Mouse (Mus musculus) layer of hippocampus, adult 11-12 months (tissue): ENCODE results near the gene Cbfa2t3.

Experiments used
- DNase-seq: peaks from one replicate; pipeline ENCODE4 v3.0.0; 2022; ENCODE audit warnings: low spot score

Cbfa2t3 gene

GRCm38 (mm10) chr8:122689315-122689714, 9.6 kb downstream of the Cbfa2t3 start:
- DNase-seq, result no peak

- no peak for DNase-seq
Measured at GRCm38 (mm10) chr8:122686879-122687278, 12.0 kb downstream of the Cbfa2t3 start.

GRCm38 (mm10) chr8:122685097-122685861, 13.6 kb downstream of the Cbfa2t3 start:
- DNase-seq, result no peak

- DNase-seq, result no peak
Measured at GRCm38 (mm10) chr8:122682820-122683219, 16.1 kb downstream of the Cbfa2t3 start.

GRCm38 (mm10) chr8:122680171-122680570, 18.7 kb downstream of the Cbfa2t3 start:
- DNase-seq, result no peak

- DNase-seq, result no peak
Measured at GRCm38 (mm10) chr8:122679325-122679920, 19.5 kb downstream of the Cbfa2t3 start.

GRCm38 (mm10) chr8:122678896-122679210, 20.1 kb downstream of the Cbfa2t3 start:
- no peak for DNase-seq

GRCm38 (mm10) chr8:122678061-122678895, 20.6 kb downstream of the Cbfa2t3 start:
- DNase-seq, result peak; percentile 77

GRCm38 (mm10) chr8:122677481-122678021, 21.4 kb downstream of the Cbfa2t3 start:
- no peak for DNase-seq

GRCm38 (mm10) chr8:122676621-122677480, 22.1 kb downstream of the Cbfa2t3 start:
- peak; percentile 82 for DNase-seq

- no peak for DNase-seq
Measured at GRCm38 (mm10) chr8:122675596-122676420, 23.1 kb downstream of the Cbfa2t3 start.

- no peak for DNase-seq
Measured at GRCm38 (mm10) chr8:122674999-122675398, 23.9 kb downstream of the Cbfa2t3 start.

- no peak for DNase-seq
Measured at GRCm38 (mm10) chr8:122673989-122674388, 24.9 kb downstream of the Cbfa2t3 start.

- DNase-seq, result no peak
Measured at GRCm38 (mm10) chr8:122671894-122672293, 27.0 kb downstream of the Cbfa2t3 start.

GRCm38 (mm10) chr8:122670718-122671117, 28.2 kb downstream of the Cbfa2t3 start:
- DNase-seq, result no peak

- no peak for DNase-seq
Measured at GRCm38 (mm10) chr8:122670001-122670400, 28.9 kb downstream of the Cbfa2t3 start.

GRCm38 (mm10) chr8:122669370-122669769, 29.5 kb downstream of the Cbfa2t3 start:
- no peak for DNase-seq

GRCm38 (mm10) chr8:122667854-122668253, 31.1 kb downstream of the Cbfa2t3 start:
- DNase-seq, result peak; percentile 66

- peak; percentile 65 for DNase-seq
Measured at GRCm38 (mm10) chr8:122666827-122667226, 32.1 kb downstream of the Cbfa2t3 start.

GRCm38 (mm10) chr8:122666338-122666764, 32.6 kb downstream of the Cbfa2t3 start:
- DNase-seq, result no peak
